Mouse (Mus musculus): ENCODE measurements around the gene Frmd5.

- no peak for TF ChIP-seq CTCF (IDR thresholded peaks at IDR 0.05; ENCODE audit: extremely low read depth, insufficient read depth, low read length)
- TF ChIP-seq POLR2A (IDR thresholded peaks at IDR 0.05; ENCODE audit: extremely low read depth, insufficient read depth, low read length) = no peak
Observed at GRCm38 (mm10) chr2:121787271-121787670, 19.6 kb downstream of the Frmd5 start.
